Mouse (Mus musculus) MEL (cell line): ENCODE measurements around the gene Gm3045. TPM values are rescaled to one million over a fixed set of nuclear protein-coding genes. Genes with fewer than 3 reads are reported as not detected.

Experiments used
- DNase-seq: peaks from one replicate; pipeline ENCODE4 v3.0.0; 2011; ENCODE audit warnings: low read depth, low spot score
- H3K27ac ChIP-seq: 2 replicates; pipeline ENCODE4 v1.5.1; 2012; ENCODE audit warnings: low read depth, mild to moderate bottlenecking, control low read depth, low read length, moderate library complexity; ENCODE audit not compliant: control insufficient read depth
- H3K27me3 ChIP-seq, 2 experiments: fragments of 150-350 bp in 1 of 2; sonication (generic) in 1 of 2; 2 replicates each; pipeline ENCODE4 v1.6.1; 2012; ENCODE audit warnings: low read length in 2 of 2, mild to moderate bottlenecking in 2 of 2, improper control_type of control experiment in 1 of 2, moderate library complexity in 1 of 2; ENCODE audit not compliant: insufficient read depth in 2 of 2, control insufficient read depth in 1 of 2
- H3K36me3 ChIP-seq, 2 experiments: 2 replicates each; pipeline ENCODE4 v1.6.1; 2012 to 2014; ENCODE audit warnings: low read length in 2 of 2, improper control_type of control experiment in 1 of 2, inconsistent platforms in 1 of 2, mild to moderate bottlenecking in 1 of 2; ENCODE audit not compliant: insufficient read depth in 2 of 2, control insufficient read depth in 1 of 2
- H3K4me1 ChIP-seq, 2 experiments: fragments of 150-350 bp in 1 of 2; sonication (generic) in 1 of 2; 2 replicates each; pipeline ENCODE4 v1.6.1; 2012; ENCODE audit warnings: low read length in 2 of 2, improper control_type of control experiment in 1 of 2, mild to moderate bottlenecking in 1 of 2; ENCODE audit not compliant: insufficient read depth in 2 of 2, control insufficient read depth in 1 of 2
- H3K4me3 ChIP-seq, 2 experiments: fragments of 150-350 bp in 1 of 2; sonication (generic) in 1 of 2; 2 replicates each; pipeline ENCODE4 v1.5.1; 2012; ENCODE audit warnings: low read depth in 2 of 2, low read length in 2 of 2, mild to moderate bottlenecking in 2 of 2, moderate library complexity in 2 of 2, control low read depth in 1 of 2, improper control_type of control experiment in 1 of 2; ENCODE audit not compliant: control insufficient read depth in 1 of 2, insufficient read depth in 1 of 2
- H3K79me2 ChIP-seq: 2 replicates; pipeline ENCODE4 v1.6.1; 2012; ENCODE audit warnings: mild to moderate bottlenecking, low read length, moderate library complexity; ENCODE audit not compliant: control insufficient read depth, poor library complexity, insufficient read depth
- H3K9ac ChIP-seq: 2 replicates; pipeline ENCODE4 v1.6.1; 2012; ENCODE audit warnings: low read depth, mild to moderate bottlenecking, control low read depth, low read length, moderate library complexity; ENCODE audit not compliant: control insufficient read depth, poor library complexity, severe bottlenecking
- H3K9me3 ChIP-seq: fragments of 150-350 bp; sonication (generic); replicated peaks from 2 replicates; pipeline ENCODE4 v1.6.1; 2012; ENCODE audit warnings: mild to moderate bottlenecking, low read length, improper control_type of control experiment, moderate library complexity; ENCODE audit not compliant: insufficient read depth
- BHLHE40 ChIP-seq: IDR thresholded peaks from 2 replicates; pipeline ENCODE4 v1.6.1; 2012; ENCODE audit warnings: low read depth, mild to moderate bottlenecking, inconsistent platforms, low read length, improper control_type of control experiment, borderline replicate concordance
- CHD2 ChIP-seq: IDR thresholded peaks from 2 replicates; pipeline ENCODE4 v1.6.1; 2011; ENCODE audit warnings: low read length, improper control_type of control experiment
- CTCF ChIP-seq, 3 experiments: IDR thresholded peaks in 2 of 3; conservative IDR thresholded peaks in 1 of 3; 2 replicates each; pipeline ENCODE4 v1.5.1; 2011 to 2012; ENCODE audit warnings: low read length in 3 of 3, low read depth in 2 of 3, mild to moderate bottlenecking in 2 of 3, improper control_type of control experiment in 1 of 3, inconsistent platforms in 1 of 3, mixed read lengths in 1 of 3, moderate library complexity in 1 of 3; ENCODE audit not compliant: control insufficient read depth in 1 of 3, insufficient read depth in 1 of 3, poor library complexity in 1 of 3, severe bottlenecking in 1 of 3
- E2F4 ChIP-seq: IDR thresholded peaks from 2 replicates; pipeline ENCODE4 v1.6.1; 2011; ENCODE audit warnings: low read depth, low read length, improper control_type of control experiment, borderline replicate concordance
- ELF1 ChIP-seq: IDR thresholded peaks from 2 replicates; pipeline ENCODE4 v1.6.1; 2014; ENCODE audit warnings: low read depth, mild to moderate bottlenecking, inconsistent platforms, low read length, improper control_type of control experiment, moderate library complexity
- ETS1 ChIP-seq: IDR thresholded peaks from 2 replicates; pipeline ENCODE4 v1.6.1; 2012; ENCODE audit warnings: low read depth, mild to moderate bottlenecking, inconsistent platforms, low read length, improper control_type of control experiment, moderate library complexity
- HCFC1 ChIP-seq: IDR thresholded peaks from 2 replicates; pipeline ENCODE4 v1.6.1; 2012; ENCODE audit warnings: low read depth, mild to moderate bottlenecking, inconsistent platforms, low read length, improper control_type of control experiment, moderate library complexity
- JUND ChIP-seq: IDR thresholded peaks from 2 replicates; pipeline ENCODE4 v1.6.1; 2011; ENCODE audit warnings: low read depth, mild to moderate bottlenecking, improper control_type of control experiment, low read length
- KAT2A ChIP-seq: conservative IDR thresholded peaks from 2 replicates; pipeline ENCODE4 v1.6.1; 2012; ENCODE audit warnings: low read depth, low read length, improper control_type of control experiment, inconsistent platforms
- MAFK ChIP-seq: IDR thresholded peaks from 2 replicates; pipeline ENCODE4 v1.6.1; 2011; ENCODE audit warnings: low read depth, mild to moderate bottlenecking, low read length, improper control_type of control experiment, borderline replicate concordance
- MAZ ChIP-seq: IDR thresholded peaks from 2 replicates; pipeline ENCODE4 v1.6.1; 2012; ENCODE audit warnings: low read depth, mild to moderate bottlenecking, inconsistent platforms, low read length, improper control_type of control experiment
- MEF2A ChIP-seq: IDR thresholded peaks from 2 replicates; pipeline ENCODE4 v1.6.1; 2014; ENCODE audit warnings: low read depth, mild to moderate bottlenecking, inconsistent platforms, low read length, improper control_type of control experiment; ENCODE audit not compliant: poor library complexity, insufficient replicate concordance, severe bottlenecking; ENCODE audit errors: extremely low read depth
- MYC ChIP-seq: IDR thresholded peaks from 2 replicates; pipeline ENCODE4 v1.6.1; 2011; ENCODE audit warnings: low read depth, mild to moderate bottlenecking, low read length, improper control_type of control experiment, moderate library complexity
- NELFE ChIP-seq: IDR thresholded peaks from 2 replicates; pipeline ENCODE4 v1.6.1; 2011; ENCODE audit warnings: low read depth, low read length, improper control_type of control experiment
- NRF1 ChIP-seq: IDR thresholded peaks from 2 replicates; pipeline ENCODE4 v1.6.1; 2014; ENCODE audit warnings: low read depth, mild to moderate bottlenecking, inconsistent platforms, low read length, improper control_type of control experiment, moderate library complexity; ENCODE audit not compliant: poor library complexity, insufficient read depth, severe bottlenecking
- POLR2A ChIP-seq, 2 experiments: IDR thresholded peaks; 2 replicates each; pipeline ENCODE4 v1.6.1; 2011 to 2012; ENCODE audit warnings: low read length in 2 of 2, mild to moderate bottlenecking in 2 of 2, control low read depth in 1 of 2, improper control_type of control experiment in 1 of 2, low read depth in 1 of 2, moderate library complexity in 1 of 2; ENCODE audit not compliant: control insufficient read depth in 1 of 2, insufficient read depth in 1 of 2, poor library complexity in 1 of 2
- POLR2AphosphoS2 ChIP-seq: IDR thresholded peaks from 2 replicates; pipeline ENCODE4 v1.6.1; 2011; ENCODE audit warnings: low read length, improper control_type of control experiment
- RAD21 ChIP-seq: IDR thresholded peaks from 2 replicates; pipeline ENCODE4 v1.6.1; 2011; ENCODE audit warnings: mild to moderate bottlenecking, low read depth, low read length, improper control_type of control experiment
- SIN3A ChIP-seq: IDR thresholded peaks from 2 replicates; pipeline ENCODE4 v1.6.1; 2012; ENCODE audit warnings: low read length, improper control_type of control experiment, inconsistent platforms
- SMC3 ChIP-seq: IDR thresholded peaks from 2 replicates; pipeline ENCODE4 v1.6.1; 2011; ENCODE audit warnings: low read depth, low read length, improper control_type of control experiment
- TBP ChIP-seq: IDR thresholded peaks from 2 replicates; pipeline ENCODE4 v1.8.0; 2011; ENCODE audit warnings: low read depth, low read length, improper control_type of control experiment
- TCF12 ChIP-seq: IDR thresholded peaks from 2 replicates; pipeline ENCODE4 v1.6.1; 2014; ENCODE audit warnings: low read depth, mild to moderate bottlenecking, inconsistent platforms, low read length, improper control_type of control experiment, moderate library complexity
- UBTF ChIP-seq: IDR thresholded peaks from 2 replicates; pipeline ENCODE4 v1.6.1; 2012; ENCODE audit warnings: low read depth, mild to moderate bottlenecking, inconsistent platforms, low read length, improper control_type of control experiment, moderate library complexity, borderline replicate concordance; ENCODE audit not compliant: insufficient read depth
- USF1 ChIP-seq: IDR thresholded peaks from 2 replicates; pipeline ENCODE4 v1.6.1; 2014; ENCODE audit warnings: low read depth, mild to moderate bottlenecking, inconsistent platforms, low read length, improper control_type of control experiment, moderate library complexity
- ZC3H11A ChIP-seq: IDR thresholded peaks from 2 replicates; pipeline ENCODE4 v1.6.1; 2012; ENCODE audit warnings: low read depth, mild to moderate bottlenecking, inconsistent platforms, low read length, improper control_type of control experiment
- polyA plus RNA-seq, 2 experiments: library from polyadenylated mRNA; stranded (reverse) in 1 of 2; unstranded in 1 of 2; fragments of >175 nt in 1 of 2; fragments of >200 nt in 1 of 2; gene quantifications; 2 replicates each; pipeline versions ENCODE4 v1.2.1 to v1.2.4; 2012; ENCODE audit warnings: low replicate concordance in 2 of 2, low read depth in 1 of 2; ENCODE audit not compliant: insufficient read length in 2 of 2, insufficient read depth in 1 of 2, missing spikeins in 1 of 2
- total RNA-seq: library from RNA; depleted of rRNA; stranded (reverse); fragments of 300-350 nt; gene quantifications from 2 replicates; pipeline ENCODE4 v1.2.3, GENCODE M21; 2012

The Gm3045 gene
- total and polyA plus RNA-seq, 3 experiments, result not detected

GRCm38 (mm10) chr13:56462791-56463190 is 36.4 kb downstream of the Gm3045 start:
- Histone ChIP-seq H3K9me3 (no peaks in the 10 kb centered on the region), H3K79me2 (no peaks in the 10 kb centered on the region), H3K27ac (no peak overlapping the region), H3K36me3 (no peaks in the 10 kb centered on the region), H3K9ac (no peak overlapping the region), H3K4me1 (no peaks in the 10 kb centered on the region), H3K27me3 (no peaks in the 10 kb centered on the region), H3K4me3 (no peak overlapping the region)
- no peak for TF ChIP-seq CHD2
- TF ChIP-seq TBP, result no peak
- no peak for TF ChIP-seq MYC
- no peak for TF ChIP-seq RAD21
- TF ChIP-seq CTCF (IDR thresholded peaks at IDR 0.05 in 2 of 3, conservative IDR thresholded peaks at IDR 0.05 in 1 of 3; ENCODE audit: control insufficient read depth in 1 of 3, insufficient read depth in 1 of 3, low read depth in 2 of 3, low read length in 3 of 3, poor library complexity in 1 of 3, severe bottlenecking in 1 of 3), result no peak
- no peak for TF ChIP-seq KAT2A
- no peak for TF ChIP-seq ETS1
- TF ChIP-seq NRF1, result no peak
- no peak for TF ChIP-seq POLR2AphosphoS2
- no peak for TF ChIP-seq TCF12
- TF ChIP-seq MAFK, result no peak
- no peak for TF ChIP-seq UBTF
- no peak for TF ChIP-seq ZC3H11A
- TF ChIP-seq SIN3A, result no peak
- TF ChIP-seq POLR2A (IDR thresholded peaks at IDR 0.05; ENCODE audit: control insufficient read depth in 1 of 2, insufficient read depth in 1 of 2, low read depth in 1 of 2, low read length in 2 of 2, poor library complexity in 1 of 2), result no peak
- no peak for DNase-seq

- Histone ChIP-seq H3K27ac (no peak overlapping the region), H3K9ac (no peak overlapping the region)
- TF ChIP-seq MEF2A, result no peak
- TF ChIP-seq MAZ, result no peak
- TF ChIP-seq POLR2A (IDR thresholded peaks at IDR 0.05; ENCODE audit: control insufficient read depth in 1 of 2, insufficient read depth in 1 of 2, low read depth in 1 of 2, low read length in 2 of 2, poor library complexity in 1 of 2), result no peak
- no peak for TF ChIP-seq JUND
- TF ChIP-seq BHLHE40, result no peak
- no peak for TF ChIP-seq CTCF (IDR thresholded peaks at IDR 0.05 in 2 of 3, conservative IDR thresholded peaks at IDR 0.05 in 1 of 3; ENCODE audit: control insufficient read depth in 1 of 3, insufficient read depth in 1 of 3, low read depth in 2 of 3, low read length in 3 of 3, poor library complexity in 1 of 3, severe bottlenecking in 1 of 3)
- no peak for TF ChIP-seq ELF1
- no peak for TF ChIP-seq MAFK
- TF ChIP-seq NELFE, result no peak
- no peak for TF ChIP-seq ZC3H11A
- TF ChIP-seq SIN3A, result no peak
- TF ChIP-seq USF1, result no peak
- TF ChIP-seq HCFC1, result no peak
- TF ChIP-seq E2F4, result no peak
- TF ChIP-seq ETS1, result no peak
- TF ChIP-seq SMC3, result no peak
- no peak for TF ChIP-seq UBTF
- TF ChIP-seq, all 39 proteins: peak for 0
- no peaks in the 10 kb centered on the region for H3K9me3 ChIP-seq
- H3K79me2 ChIP-seq, result no peaks in the 10 kb centered on the region
- no peak overlapping the region for H3K4me3 ChIP-seq
- H3K27me3 ChIP-seq, result no peaks in the 10 kb centered on the region
- no peaks in the 10 kb centered on the region for H3K36me3 ChIP-seq
- no peak for DNase-seq
- H3K4me1 ChIP-seq, result no peaks in the 10 kb centered on the region
Observed at GRCm38 (mm10) chr13:56463261-56463660, 36.9 kb downstream of the Gm3045 start.
